Mouse (Mus musculus): ENCODE data around the gene Tubb5. TPM values are rescaled to one million over a fixed set of nuclear protein-coding genes. Genes with fewer than 3 reads are reported as not detected.

The Tubb5 gene
- 73.9 TPM for polyA plus RNA-seq (2017; shearing (Covaris generic))

DNA sequence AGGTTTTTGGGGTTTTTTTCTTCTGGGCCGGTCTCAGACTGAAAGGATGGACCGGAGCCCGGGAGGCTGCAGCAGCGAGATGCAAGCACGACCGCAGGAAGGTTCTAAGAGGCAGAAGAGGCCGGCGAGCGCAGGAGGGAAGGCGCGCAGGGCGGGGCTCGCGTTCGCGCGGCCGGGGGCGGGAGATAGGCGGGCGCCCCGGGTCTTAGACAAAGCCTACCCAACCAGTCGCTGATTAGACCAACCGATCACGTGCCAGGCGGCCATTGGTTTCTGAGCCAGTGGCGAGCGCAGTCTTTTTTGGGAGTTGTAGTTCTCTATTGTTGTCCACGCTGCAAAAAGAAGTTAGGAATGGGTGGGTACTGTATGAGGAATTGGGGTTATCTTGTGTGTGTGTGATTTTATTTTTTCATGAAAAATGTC is at the start of gene Tubb5:
TSS of gene Tubb5 (minus strand) at position 185 of the 423 bp plus-strand sequence.

DNA sequence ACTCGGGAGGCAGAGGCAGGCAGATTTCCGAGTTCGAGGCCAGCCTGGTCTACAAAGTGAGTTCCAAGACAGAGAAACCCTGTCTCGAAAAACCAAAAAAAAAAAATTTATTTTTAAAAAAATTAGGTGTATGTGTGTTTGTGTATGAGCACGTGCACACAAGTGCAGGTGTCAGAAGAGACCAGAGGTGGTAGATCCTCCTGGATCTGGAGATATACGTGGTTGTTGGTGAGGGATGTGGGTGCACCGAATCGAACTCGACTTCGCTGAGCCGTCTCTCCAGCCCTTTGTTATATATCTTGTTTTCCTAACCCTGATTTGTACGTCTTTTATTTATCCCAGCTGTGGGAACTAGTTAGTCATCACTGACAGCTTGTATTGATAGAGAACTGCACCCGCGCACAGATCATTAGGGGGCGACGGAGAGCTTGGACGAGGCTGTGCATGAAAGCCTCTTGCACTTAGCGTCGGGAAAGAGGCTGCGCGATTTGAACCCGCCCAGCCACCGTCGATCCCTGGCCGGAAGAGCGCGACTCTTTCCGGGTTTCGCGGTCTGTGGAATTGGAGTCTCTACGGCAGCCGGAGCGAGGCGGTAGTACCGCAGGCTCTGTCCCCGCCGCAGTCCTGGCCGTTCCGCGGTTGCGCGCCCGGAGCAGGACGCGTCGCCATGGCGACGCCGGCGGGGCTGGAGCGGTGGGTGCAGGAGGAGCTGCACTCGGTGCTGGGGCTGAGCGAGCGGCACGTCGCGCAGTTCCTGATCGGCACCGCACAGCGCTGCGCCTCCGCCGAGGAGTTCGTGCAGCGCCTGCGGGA is 41.3 kb upstream of the Tubb5 start, which contains the start of gene Dhx16:
TSS of gene Dhx16 (plus strand) at position 575 of the 813 bp plus-strand sequence.

DNA sequence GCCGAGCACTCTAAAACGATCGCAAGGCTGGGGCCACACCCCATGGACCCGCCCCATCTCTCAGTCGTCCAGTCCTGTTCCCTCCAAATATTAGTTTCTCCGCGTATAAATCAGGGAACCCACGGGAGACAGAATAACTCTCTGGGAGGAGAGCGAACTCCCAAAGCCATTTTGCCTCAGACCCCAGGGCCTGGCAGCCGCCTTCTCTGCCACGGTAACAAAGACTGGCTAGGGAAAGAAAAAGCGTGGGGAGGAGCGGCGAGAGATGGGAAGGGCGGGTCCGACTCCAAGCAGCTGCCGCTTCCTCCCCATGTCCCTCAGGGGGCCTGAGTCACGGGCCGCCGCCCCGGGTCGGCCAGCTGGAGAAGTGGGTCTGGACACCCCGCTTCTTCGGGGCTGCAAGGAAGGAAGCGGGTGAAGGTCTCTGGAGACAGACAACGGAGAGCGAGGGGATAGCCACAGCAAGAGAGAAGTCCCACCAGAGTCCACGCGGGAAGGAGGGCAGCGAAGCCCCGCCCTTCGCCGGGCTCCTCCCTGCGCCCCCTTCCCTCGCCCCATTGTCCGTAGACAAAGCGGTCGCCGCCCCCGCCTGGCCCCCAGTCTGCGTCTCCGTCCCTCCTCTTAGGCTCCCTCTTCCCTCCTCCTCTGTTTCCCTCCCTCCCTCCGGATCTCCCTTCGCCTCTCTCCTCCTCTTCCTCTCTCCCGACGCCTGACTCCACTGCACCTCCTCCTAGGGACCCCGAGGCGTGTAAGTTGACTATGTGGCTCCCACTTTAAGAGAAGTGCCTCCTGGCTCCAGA is 27.6 kb upstream of the Tubb5 start, which contains the start of gene Ppp1r18:
TSS of gene Ppp1r18 (plus strand) at position 113 of the 800 bp plus-strand sequence.

DNA sequence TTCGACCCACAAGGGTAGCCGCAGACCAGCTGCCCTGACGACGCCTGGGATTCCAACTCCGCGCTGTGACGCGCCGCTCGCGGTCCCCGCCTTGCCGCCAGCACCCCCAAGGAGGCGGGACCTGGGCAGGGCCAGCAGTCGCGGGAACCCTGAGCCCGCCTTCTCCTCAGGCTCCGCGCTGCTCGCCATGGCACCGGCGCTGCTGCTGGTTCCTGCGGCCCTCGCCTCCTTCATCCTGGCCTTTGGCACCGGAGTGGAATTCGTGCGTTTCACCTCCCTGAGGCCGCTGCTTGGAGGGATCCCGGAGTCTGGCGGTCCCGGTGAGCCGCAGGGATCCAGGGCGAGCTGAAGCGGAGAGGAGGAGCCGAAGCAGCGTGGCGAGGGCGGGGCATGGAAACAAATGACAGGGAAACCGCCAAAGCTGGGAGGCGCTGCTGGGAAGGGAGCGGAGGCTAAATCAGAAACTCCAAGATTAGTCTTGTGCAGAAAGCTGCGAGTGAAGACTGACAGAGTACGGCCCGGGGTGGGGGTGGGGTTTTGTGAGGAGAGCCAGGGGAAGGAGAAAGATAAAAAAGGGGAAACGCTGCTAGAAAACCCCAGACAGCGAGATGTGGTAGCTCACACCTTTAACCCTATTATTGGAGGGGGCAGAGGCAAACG is 23.2 kb upstream of the Tubb5 start, which contains the start of gene Nrm:
TSS of gene Nrm (plus strand) at position 121 of the 660 bp plus-strand sequence.

DNA sequence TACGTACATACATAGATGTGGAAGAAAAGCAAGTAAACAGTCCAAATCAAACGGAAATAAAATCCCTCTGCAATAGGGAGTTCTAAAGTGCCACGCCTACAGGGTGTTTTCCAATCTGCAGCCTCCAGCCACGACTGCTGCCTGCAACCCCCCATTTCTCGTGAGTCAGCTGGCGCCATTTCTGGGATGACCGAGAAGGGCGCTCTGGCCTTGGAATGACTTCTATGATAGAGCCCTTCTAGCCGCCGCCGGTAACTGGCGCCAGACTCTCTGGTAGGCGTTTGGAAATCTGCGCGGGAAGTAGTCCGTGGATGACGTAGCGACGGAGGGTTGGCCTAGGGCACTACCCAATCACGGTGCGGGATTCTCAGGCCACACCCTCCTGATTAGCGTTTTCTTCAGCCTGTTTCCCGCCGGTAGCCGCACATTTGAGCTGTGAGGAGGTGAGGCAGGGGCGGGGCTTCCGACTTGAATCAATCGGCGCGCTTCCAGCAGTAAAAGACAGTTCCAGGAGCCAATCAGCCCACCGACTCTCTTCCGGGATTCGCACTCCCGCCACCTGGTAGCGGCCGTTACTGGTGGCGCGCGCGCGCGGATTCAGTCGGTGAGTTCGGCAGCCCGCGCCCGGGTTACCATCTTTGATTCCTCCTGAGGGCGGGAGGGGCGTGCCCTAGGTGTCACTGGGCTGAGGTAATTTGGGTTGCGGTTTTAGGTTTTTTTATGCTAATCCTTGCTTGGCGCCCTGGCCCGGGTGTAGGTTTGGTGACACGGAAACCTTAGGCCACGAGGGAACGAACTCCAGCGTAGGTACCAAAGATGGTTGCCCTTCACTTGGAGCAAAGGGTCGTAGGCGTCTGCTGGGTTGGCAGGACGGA is 3.2 kb upstream of the Tubb5 start, which contains the start of gene Mdc1:
TSS of gene Mdc1 (plus strand) at position 440 of the 875 bp plus-strand sequence.

DNA sequence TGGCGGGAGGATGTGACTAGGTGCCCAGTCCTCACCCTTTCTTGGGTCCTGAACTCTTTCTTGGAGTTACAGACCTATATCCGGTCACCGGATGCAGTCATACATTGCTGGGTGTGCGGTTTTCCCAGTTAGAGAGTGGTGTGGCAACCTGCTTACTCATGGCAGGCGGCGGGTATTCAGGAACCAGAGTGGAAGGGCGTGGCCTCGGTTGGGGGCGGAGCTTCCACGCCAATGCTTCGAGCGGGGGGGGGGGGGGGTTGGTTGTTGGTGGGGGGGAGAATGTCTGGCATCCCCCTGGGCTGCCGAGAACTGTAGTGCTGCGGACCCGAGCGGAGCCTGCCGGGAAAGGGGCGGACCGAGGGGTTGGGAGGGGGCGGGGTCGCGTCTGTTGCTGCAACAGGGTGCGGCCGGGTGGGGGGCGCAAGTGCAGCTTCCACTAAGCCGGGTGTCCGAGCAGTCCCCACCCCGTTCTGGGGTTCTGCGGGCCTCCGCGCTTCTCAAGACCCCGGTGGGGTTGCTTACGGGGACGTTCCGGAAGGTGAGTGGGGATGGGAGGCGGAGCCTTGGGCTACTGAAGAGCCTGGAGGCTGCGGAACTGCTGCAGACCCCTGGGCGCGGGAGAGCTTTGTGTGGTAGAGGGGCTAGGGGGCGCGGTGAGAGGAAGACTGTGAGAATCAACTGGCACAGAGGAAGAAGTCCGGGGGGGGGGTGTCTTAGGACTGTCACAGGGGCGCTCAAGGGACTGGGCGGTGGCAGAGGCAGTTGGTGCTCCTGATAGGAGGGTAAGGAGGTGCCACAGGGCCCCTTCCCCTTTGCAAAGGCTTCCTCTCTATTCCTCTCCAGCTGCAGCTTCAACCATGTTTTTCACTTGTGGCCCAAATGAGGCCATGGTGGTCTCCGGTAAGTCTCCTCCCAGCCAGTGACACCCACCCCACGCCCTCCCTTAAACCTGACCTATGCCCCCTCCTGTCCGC is 14.9 kb downstream of the Tubb5 start, which contains the start of gene Flot1:
TSS of gene Flot1 (plus strand) at position 267 of the 974 bp plus-strand sequence.

DNA sequence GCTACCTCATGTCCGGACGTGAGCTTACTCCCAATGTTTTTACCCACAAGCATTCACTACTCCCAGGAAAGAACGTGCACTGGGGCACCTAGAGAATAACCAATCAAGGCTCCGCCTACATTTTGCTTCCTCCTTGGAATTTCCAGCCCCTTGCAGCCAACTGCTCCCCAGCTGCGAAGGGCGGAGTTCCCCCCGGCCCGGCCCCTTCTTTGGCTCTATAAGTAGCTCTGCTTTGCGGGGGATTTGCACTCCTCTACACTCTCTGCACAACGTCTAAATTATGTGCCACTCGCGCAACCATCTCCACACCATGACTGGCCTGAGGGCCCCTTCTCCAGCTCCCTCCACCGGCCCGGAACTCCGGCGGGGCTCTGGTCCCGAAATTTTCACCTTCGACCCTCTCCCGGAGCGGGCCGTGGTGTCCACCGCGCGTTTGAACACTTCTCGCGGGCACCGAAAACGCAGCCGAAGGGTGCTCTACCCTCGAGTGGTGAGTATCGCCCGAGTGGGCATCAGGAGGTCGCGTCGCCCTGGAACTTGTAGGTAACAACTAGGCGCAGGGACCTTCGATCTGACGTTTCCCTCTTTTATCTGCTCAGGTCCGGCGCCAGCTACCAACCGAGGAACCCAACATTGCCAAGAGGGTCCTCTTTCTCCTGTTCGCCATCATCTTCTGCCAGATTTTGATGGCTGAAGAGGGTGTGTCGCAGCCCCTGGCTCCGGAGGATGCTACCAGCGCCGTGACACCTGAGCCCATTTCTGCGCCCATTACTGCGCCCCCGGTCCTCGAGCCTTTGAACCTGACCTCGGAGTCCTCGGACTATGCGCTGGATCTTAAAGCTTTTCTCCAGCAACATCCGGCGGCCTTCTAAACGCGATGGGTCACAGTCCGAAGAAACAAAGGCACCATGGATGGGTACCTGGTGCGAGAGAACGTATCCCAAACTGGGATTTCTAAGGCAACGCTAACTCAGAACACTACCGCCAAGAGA is 16.4 kb downstream of the Tubb5 start, which contains the start of gene Ier3:
TSS of gene Ier3 (plus strand) at position 246 of the 992 bp plus-strand sequence.

Other genes with a start within 250 kb of the Tubb5 start
- gene Sfta2, start 236.8 kb downstream of the Tubb5 start, polyA plus RNA-seq (2017; shearing (Covaris generic)), result not detected
- gene Gm9573, start 211.7 kb downstream of the Tubb5 start, polyA plus RNA-seq (2017; shearing (Covaris generic)), result not detected
- gene Mucl3, start 194.6 kb downstream of the Tubb5 start, polyA plus RNA-seq (2017; shearing (Covaris generic)), result not detected
- gene Vars2, start 170.7 kb downstream of the Tubb5 start, polyA plus RNA-seq (2017; shearing (Covaris generic)), result 26.4 TPM
- 16.5 TPM for gene Gtf2h4, start 164.6 kb downstream of the Tubb5 start, polyA plus RNA-seq (2017; shearing (Covaris generic))
- gene Ddr1, start 133.7 kb downstream of the Tubb5 start, polyA plus RNA-seq (2017; shearing (Covaris generic)), result 10.6 TPM
- not detected for gene Ier3, start 16.6 kb downstream of the Tubb5 start, polyA plus RNA-seq (2017; shearing (Covaris generic))
- 40.9 TPM for gene Flot1, start 15.1 kb downstream of the Tubb5 start, polyA plus RNA-seq (2017; shearing (Covaris generic))
- 12.0 TPM for gene Mdc1, start 3.2 kb upstream of the Tubb5 start, polyA plus RNA-seq (2017; shearing (Covaris generic))
- 25.9 TPM for gene Nrm, start 23.0 kb upstream of the Tubb5 start, polyA plus RNA-seq (2017; shearing (Covaris generic))
- gene Ppp1r18, start 27.3 kb upstream of the Tubb5 start, polyA plus RNA-seq (2017; shearing (Covaris generic)), result 297 TPM
- gene Dhx16, start 41.5 kb upstream of the Tubb5 start, polyA plus RNA-seq (2017; shearing (Covaris generic)), result 58.7 TPM
- gene 2310061I04Rik, start 59.1 kb upstream of the Tubb5 start, polyA plus RNA-seq (2017; shearing (Covaris generic)), result 30.8 TPM
- gene Atat1, start 71.8 kb upstream of the Tubb5 start, polyA plus RNA-seq (2017; shearing (Covaris generic)), result 4.5 TPM
- gene Mrps18b, start 78.1 kb upstream of the Tubb5 start, polyA plus RNA-seq (2017; shearing (Covaris generic)), result 99.6 TPM
- 53.6 TPM for gene Ppp1r10, start 78.1 kb upstream of the Tubb5 start, polyA plus RNA-seq (2017; shearing (Covaris generic))
- 145 TPM for gene Abcf1, start 131.5 kb upstream of the Tubb5 start, polyA plus RNA-seq (2017; shearing (Covaris generic))
- 75.6 TPM for gene Gnl1, start 141.5 kb upstream of the Tubb5 start, polyA plus RNA-seq (2017; shearing (Covaris generic))
- 35.3 TPM for gene Prr3, start 141.9 kb upstream of the Tubb5 start, polyA plus RNA-seq (2017; shearing (Covaris generic))
- gene H2-T24, start 182.3 kb upstream of the Tubb5 start, polyA plus RNA-seq (2017; shearing (Covaris generic)), result 12.1 TPM
- gene H2-T23, start 194.5 kb upstream of the Tubb5 start, polyA plus RNA-seq (2017; shearing (Covaris generic)), result 382 TPM
- gene H2-T22, start 204.4 kb upstream of the Tubb5 start, polyA plus RNA-seq (2017; shearing (Covaris generic)), result 160 TPM
- 0.62 TPM for gene Gm6034, start 204.7 kb upstream of the Tubb5 start, polyA plus RNA-seq (2017; shearing (Covaris generic))
- gene Gm11127, start 220.1 kb upstream of the Tubb5 start, polyA plus RNA-seq (2017; shearing (Covaris generic)), result not detected

Data from naive thymus-derived CD4-positive, alpha-beta T cell, adult 5 months (primary cell).